Mouse (Mus musculus): ENCODE data around the gene Dnmt1. TPM values are rescaled to one million over a fixed set of nuclear protein-coding genes. Genes with fewer than 3 reads are reported as not detected.

Gene Dnmt1
- polyA plus RNA-seq, 1 experiment from 2014 or later: 63.1 TPM

- Histone ChIP-seq H3K27me3 (ENCODE audit: control insufficient read depth, insufficient read depth, low read length) (peaks cover 15% of the 10 kb centered on the region), H3K9ac (ENCODE audit: low read length) (no peak overlapping the region), H3K27ac (ENCODE audit: low read length) (no peak overlapping the region), H3K4me2 (ENCODE audit: low read depth, low read length) (no peak overlapping the region), H3K4me3 (ENCODE audit: low read length) (no peak overlapping the region), H3K36me3 (ENCODE audit: control insufficient read depth, insufficient read depth) (no peaks in the 10 kb centered on the region), H3K9me3 (replicated peaks; ENCODE audit: control insufficient read depth, low read length) (no peaks in the 10 kb centered on the region), H3K4me1 (ENCODE audit: control insufficient read depth, insufficient read depth, low read length) (no peaks in the 10 kb centered on the region)
- ATAC-seq (replicated peaks; ENCODE audit: extremely low read depth, insufficient read depth, low FRiP score): no peak
- 73% methylated on average over 12 of the region's 12 CpGs for WGBS
Observed at GRCm38 (mm10) chr9:20870211-20871173, 89.2 kb downstream of the Dnmt1 start.

GRCm38 (mm10) chr9:20869246-20869645, 90.4 kb downstream of the Dnmt1 start:
- Histone ChIP-seq H3K9me3 (replicated peaks; ENCODE audit: control insufficient read depth, low read length) (no peaks in the 10 kb centered on the region), H3K36me3 (ENCODE audit: control insufficient read depth, insufficient read depth) (no peaks in the 10 kb centered on the region), H3K4me2 (ENCODE audit: low read depth, low read length) (peak overlapping the region; percentile 84), H3K4me1 (ENCODE audit: control insufficient read depth, insufficient read depth, low read length) (no peaks in the 10 kb centered on the region), H3K27ac (ENCODE audit: low read length) (no peak overlapping the region), H3K9ac (ENCODE audit: low read length) (peak overlapping the region; percentile 73), H3K27me3 (ENCODE audit: control insufficient read depth, insufficient read depth, low read length) (peaks cover 15% of the 10 kb centered on the region), H3K4me3 (ENCODE audit: low read length) (peak overlapping the region; percentile 57)
- no peak for ATAC-seq (replicated peaks; ENCODE audit: extremely low read depth, insufficient read depth, low FRiP score)
- WGBS: 2% methylated on average over 19 of the region's 19 CpGs

GRCm38 (mm10) chr9:20868448-20869001, 91.2 kb downstream of the Dnmt1 start, which contains the start of gene A230050P20Rik:
Gene A230050P20Rik (plus strand): TSS chr9:20868642.
- H3K9me3 ChIP-seq (replicated peaks; ENCODE audit: control insufficient read depth, low read length): no peaks in the 10 kb centered on the region
- H3K4me1 ChIP-seq (ENCODE audit: control insufficient read depth, insufficient read depth, low read length): no peaks in the 10 kb centered on the region
- H3K27ac ChIP-seq (ENCODE audit: low read length): no peak within 1 kb of the TSS
- H3K9ac ChIP-seq (ENCODE audit: low read length): peak within 1 kb of the TSS; percentile 73
- no peaks in the 10 kb centered on the region for H3K36me3 ChIP-seq (ENCODE audit: control insufficient read depth, insufficient read depth)
- peak within 1 kb of the TSS; percentile 57 for H3K4me3 ChIP-seq (ENCODE audit: low read length)
- H3K27me3 ChIP-seq (ENCODE audit: control insufficient read depth, insufficient read depth, low read length): peaks cover 15% of the 10 kb centered on the region
- WGBS: 7% methylated on average over 53 of the region's 53 CpGs
- ATAC-seq (replicated peaks; ENCODE audit: extremely low read depth, insufficient read depth, low FRiP score): peak; percentile 59
- peak within 1 kb of the TSS; percentile 84 for H3K4me2 ChIP-seq (ENCODE audit: low read depth, low read length)

GRCm38 (mm10) chr9:20866879-20867278, 92.8 kb downstream of the Dnmt1 start:
- Histone ChIP-seq H3K9ac (ENCODE audit: low read length) (no peak overlapping the region), H3K4me1 (ENCODE audit: control insufficient read depth, insufficient read depth, low read length) (no peaks in the 10 kb centered on the region), H3K9me3 (replicated peaks; ENCODE audit: control insufficient read depth, low read length) (no peaks in the 10 kb centered on the region), H3K4me2 (ENCODE audit: low read depth, low read length) (no peak overlapping the region), H3K27me3 (ENCODE audit: control insufficient read depth, insufficient read depth, low read length) (peaks cover 15% of the 10 kb centered on the region), H3K27ac (ENCODE audit: low read length) (no peak overlapping the region), H3K4me3 (ENCODE audit: low read length) (no peak overlapping the region), H3K36me3 (ENCODE audit: control insufficient read depth, insufficient read depth) (no peaks in the 10 kb centered on the region)
- WGBS: 60% methylated on average over 3 of the region's 3 CpGs
- no peak for ATAC-seq (replicated peaks; ENCODE audit: extremely low read depth, insufficient read depth, low FRiP score)

- Histone ChIP-seq H3K4me2 (ENCODE audit: low read depth, low read length) (no peak overlapping the region), H3K9me3 (replicated peaks; ENCODE audit: control insufficient read depth, low read length) (no peaks in the 10 kb centered on the region), H3K36me3 (ENCODE audit: control insufficient read depth, insufficient read depth) (no peaks in the 10 kb centered on the region), H3K4me1 (ENCODE audit: control insufficient read depth, insufficient read depth, low read length) (no peaks in the 10 kb centered on the region), H3K4me3 (ENCODE audit: low read length) (no peak overlapping the region), H3K27me3 (ENCODE audit: control insufficient read depth, insufficient read depth, low read length) (peaks cover 4% of the 10 kb centered on the region), H3K9ac (ENCODE audit: low read length) (no peak overlapping the region), H3K27ac (ENCODE audit: low read length) (no peak overlapping the region)
- no peak for ATAC-seq (replicated peaks; ENCODE audit: extremely low read depth, insufficient read depth, low FRiP score)
- 43% methylated on average over 4 of the region's 4 CpGs for whole genome bisulfite sequencing
Observed at GRCm38 (mm10) chr9:20862225-20862624, 97.5 kb downstream of the Dnmt1 start.

- Histone ChIP-seq H3K4me3 (ENCODE audit: low read length) (no peak overlapping the region), H3K36me3 (ENCODE audit: control insufficient read depth, insufficient read depth) (no peaks in the 10 kb centered on the region), H3K4me2 (ENCODE audit: low read depth, low read length) (no peak overlapping the region), H3K9ac (ENCODE audit: low read length) (no peak overlapping the region), H3K9me3 (replicated peaks; ENCODE audit: control insufficient read depth, low read length) (no peaks in the 10 kb centered on the region), H3K4me1 (ENCODE audit: control insufficient read depth, insufficient read depth, low read length) (no peaks in the 10 kb centered on the region), H3K27ac (ENCODE audit: low read length) (no peak overlapping the region), H3K27me3 (ENCODE audit: control insufficient read depth, insufficient read depth, low read length) (peaks cover 4% of the 10 kb centered on the region; the same call in 1 of the 2 replicates)
- 11% methylated on average over 4 of the region's 4 CpGs for WGBS
- no peak for ATAC-seq (replicated peaks; ENCODE audit: extremely low read depth, insufficient read depth, low FRiP score)
Observed at GRCm38 (mm10) chr9:20861821-20862220, 97.9 kb downstream of the Dnmt1 start.

- Histone ChIP-seq H3K4me3 (ENCODE audit: low read length) (no peak overlapping the region), H3K36me3 (ENCODE audit: control insufficient read depth, insufficient read depth) (no peaks in the 10 kb centered on the region), H3K9me3 (replicated peaks; ENCODE audit: control insufficient read depth, low read length) (no peaks in the 10 kb centered on the region), H3K27me3 (ENCODE audit: control insufficient read depth, insufficient read depth, low read length) (peaks cover 4% of the 10 kb centered on the region; the same call in 1 of the 2 replicates), H3K9ac (ENCODE audit: low read length) (no peak overlapping the region), H3K4me1 (ENCODE audit: control insufficient read depth, insufficient read depth, low read length) (no peaks in the 10 kb centered on the region), H3K27ac (ENCODE audit: low read length) (no peak overlapping the region), H3K4me2 (ENCODE audit: low read depth, low read length) (no peak overlapping the region)
- ATAC-seq (replicated peaks; ENCODE audit: extremely low read depth, insufficient read depth, low FRiP score): no peak
- WGBS: 35% methylated on average over 6 of the region's 6 CpGs
Observed at GRCm38 (mm10) chr9:20859926-20860325, 99.8 kb downstream of the Dnmt1 start.

Data from heart, embryonic 16.5 days (tissue).